Mouse (Mus musculus): ENCODE measurements around the gene Tfdp1. TPM values are rescaled to one million over a fixed set of nuclear protein-coding genes. Genes with fewer than 3 reads are reported as not detected.

The Tfdp1 gene
- polyA plus RNA-seq (2015; fragmentation: Illumina TruSeq; extraction: RNeasy Lipid Tissue Mini Kit (QIAGEN cat#74804); ENCODE audit: insufficient read depth, low read depth, low replicate concordance) = 13.9 TPM

DNA sequence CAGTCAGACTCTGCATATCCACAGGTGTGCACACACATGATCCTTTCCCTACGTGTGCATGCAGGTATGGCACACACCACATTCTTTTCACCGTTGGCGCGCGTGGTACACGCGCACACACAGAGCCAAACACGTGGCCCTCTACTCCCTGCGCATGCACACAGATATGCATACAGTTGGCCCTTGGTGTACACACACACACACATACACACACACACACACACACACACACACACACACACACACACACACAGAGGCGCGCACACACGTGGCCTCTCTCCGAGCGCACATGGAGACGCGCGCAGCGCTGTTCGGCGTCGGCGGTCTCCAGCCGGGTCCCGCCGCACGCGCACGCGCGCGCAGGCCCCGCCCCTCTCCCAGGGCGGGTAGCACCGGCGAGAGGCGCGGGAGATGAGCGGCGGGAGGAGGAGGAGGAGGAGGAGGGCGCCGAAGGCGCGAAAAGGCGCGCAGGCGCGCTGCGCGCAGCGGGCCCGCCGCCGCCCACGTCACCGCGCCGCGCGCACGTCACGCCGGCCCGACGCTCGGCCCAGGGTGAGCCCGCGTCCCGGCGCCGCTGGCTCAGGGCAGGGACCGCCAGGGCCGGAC, at the start of gene Tfdp1:
Gene Tfdp1 (plus strand): TSS at position 497 of the 606 bp plus-strand sequence.

DNA sequence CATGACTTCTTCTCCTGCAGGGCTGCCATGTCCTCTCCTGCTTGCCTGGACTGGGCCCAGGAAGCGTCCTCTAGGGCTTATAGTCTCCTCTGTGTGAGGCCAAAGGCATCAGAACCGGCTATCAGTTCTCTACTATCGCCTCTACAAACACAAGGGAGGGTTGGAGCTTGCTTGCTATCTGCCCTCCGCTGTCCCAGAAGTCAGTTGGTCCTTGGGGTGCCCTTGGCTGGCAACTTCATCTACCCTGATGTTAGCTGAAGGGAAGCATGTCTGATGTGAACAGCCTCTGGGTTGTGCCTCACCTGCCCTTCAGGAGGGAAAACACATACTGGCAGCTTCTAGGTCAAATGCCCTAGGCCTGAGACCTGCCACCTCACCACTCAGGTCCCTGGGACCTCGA, 58.2 kb downstream of the Tfdp1 start, which contains the start of gene Atp4b:
Gene Atp4b (minus strand): TSS at position 101 of the 400 bp plus-strand sequence.

GRCm38 (mm10) chr8:13404666-13405131, 66.1 kb downstream of the Tfdp1 start, which contains the start of gene Grk1:
Gene Grk1, plus strand, starts transcription at chr8:13405081.

Other genes with a start within 250 kb of the Tfdp1 start
- 7.4 TPM for gene Pcid2, start 233.3 kb upstream of the Tfdp1 start, polyA plus RNA-seq (2015; fragmentation: Illumina TruSeq; extraction: RNeasy Lipid Tissue Mini Kit (QIAGEN cat#74804); ENCODE audit: insufficient read depth, low read depth, low replicate concordance)
- gene Cul4a, start 233.1 kb upstream of the Tfdp1 start, polyA plus RNA-seq (2015; fragmentation: Illumina TruSeq; extraction: RNeasy Lipid Tissue Mini Kit (QIAGEN cat#74804); ENCODE audit: insufficient read depth, low read depth, low replicate concordance) = 15.5 TPM
- gene Lamp1, start 179.6 kb upstream of the Tfdp1 start, polyA plus RNA-seq (2015; fragmentation: Illumina TruSeq; extraction: RNeasy Lipid Tissue Mini Kit (QIAGEN cat#74804); ENCODE audit: insufficient read depth, low read depth, low replicate concordance) = 98.1 TPM
- 3.3 TPM for gene Grtp1, start 138.1 kb upstream of the Tfdp1 start, polyA plus RNA-seq (2015; fragmentation: Illumina TruSeq; extraction: RNeasy Lipid Tissue Mini Kit (QIAGEN cat#74804); ENCODE audit: insufficient read depth, low read depth, low replicate concordance)
- gene Adprhl1, start 84.6 kb upstream of the Tfdp1 start, polyA plus RNA-seq (2015; fragmentation: Illumina TruSeq; extraction: RNeasy Lipid Tissue Mini Kit (QIAGEN cat#74804); ENCODE audit: insufficient read depth, low read depth, low replicate concordance) = not detected
- 7.2 TPM for gene Dcun1d2, start 50.6 kb upstream of the Tfdp1 start, polyA plus RNA-seq (2015; fragmentation: Illumina TruSeq; extraction: RNeasy Lipid Tissue Mini Kit (QIAGEN cat#74804); ENCODE audit: insufficient read depth, low read depth, low replicate concordance)
- 9.8 TPM for gene Tmco3, start 50.6 kb upstream of the Tfdp1 start, polyA plus RNA-seq (2015; fragmentation: Illumina TruSeq; extraction: RNeasy Lipid Tissue Mini Kit (QIAGEN cat#74804); ENCODE audit: insufficient read depth, low read depth, low replicate concordance)
- not detected for gene Atp4b, start 58.1 kb downstream of the Tfdp1 start, polyA plus RNA-seq (2015; fragmentation: Illumina TruSeq; extraction: RNeasy Lipid Tissue Mini Kit (QIAGEN cat#74804); ENCODE audit: insufficient read depth, low read depth, low replicate concordance)
- gene Grk1, start 66.3 kb downstream of the Tfdp1 start, polyA plus RNA-seq (2015; fragmentation: Illumina TruSeq; extraction: RNeasy Lipid Tissue Mini Kit (QIAGEN cat#74804); ENCODE audit: insufficient read depth, low read depth, low replicate concordance) = not detected
- 6.0 TPM for gene Tmem255b, start 96.4 kb downstream of the Tfdp1 start, polyA plus RNA-seq (2015; fragmentation: Illumina TruSeq; extraction: RNeasy Lipid Tissue Mini Kit (QIAGEN cat#74804); ENCODE audit: insufficient read depth, low read depth, low replicate concordance)
- 88.3 TPM for gene Gas6, start 155.7 kb downstream of the Tfdp1 start, polyA plus RNA-seq (2015; fragmentation: Illumina TruSeq; extraction: RNeasy Lipid Tissue Mini Kit (QIAGEN cat#74804); ENCODE audit: insufficient read depth, low read depth, low replicate concordance)
- not detected for gene 1700029H14Rik, start 223.7 kb downstream of the Tfdp1 start, polyA plus RNA-seq (2015; fragmentation: Illumina TruSeq; extraction: RNeasy Lipid Tissue Mini Kit (QIAGEN cat#74804); ENCODE audit: insufficient read depth, low read depth, low replicate concordance)